Mouse (Mus musculus) 3134 (cell line): ENCODE results near the gene Cd5.

ENCODE experiments used
- DNase-seq: peaks from one replicate; pipeline ENCODE4 v3.0.0-alpha.2; 2011; ENCODE audit warnings: low spot score; ENCODE audit not compliant: insufficient read length; ENCODE audit errors: extremely low read depth

Cd5 gene

GRCm38 (mm10) chr19:10759525-10759924, 20.7 kb upstream of the Cd5 start:
- DNase-seq, result no peak

- no peak for DNase-seq
These were observed 19.9 kb upstream of the Cd5 start for GRCm38 (mm10) chr19:10758708-10759107.

- no peak for DNase-seq
These were observed 18.7 kb upstream of the Cd5 start for GRCm38 (mm10) chr19:10757526-10757925.

- DNase-seq, result no peak
These were observed 18.3 kb upstream of the Cd5 start for GRCm38 (mm10) chr19:10757125-10757524.

GRCm38 (mm10) chr19:10752646-10753045, 13.8 kb upstream of the Cd5 start:
- DNase-seq, result no peak

GRCm38 (mm10) chr19:10752106-10752505, 13.3 kb upstream of the Cd5 start:
- no peak for DNase-seq

GRCm38 (mm10) chr19:10751607-10752006, 12.8 kb upstream of the Cd5 start:
- DNase-seq, result no peak

DNA sequence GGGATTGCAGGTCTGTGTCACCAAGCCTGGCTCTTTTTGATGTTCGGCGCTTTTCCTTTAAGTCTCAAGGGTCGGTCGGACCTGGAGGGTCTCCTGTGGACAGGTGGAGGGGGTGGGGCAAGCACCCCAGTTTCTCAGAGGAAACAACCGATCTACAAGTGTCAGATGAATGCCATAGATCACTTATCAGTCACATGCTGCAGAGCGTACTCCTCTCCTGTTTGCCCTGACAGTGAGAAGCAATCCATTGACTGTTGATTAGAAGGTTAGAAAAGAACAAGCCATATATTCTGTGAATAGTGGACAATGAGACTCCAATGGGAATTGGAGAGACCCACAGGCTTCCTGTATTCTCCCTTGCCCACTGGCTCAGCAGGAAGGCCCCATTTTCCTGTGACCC, 11.4 kb upstream of the Cd5 start:
- DNase-seq, result no peak

GRCm38 (mm10) chr19:10749295-10749694, 10.5 kb upstream of the Cd5 start:
- DNase-seq, result no peak

- DNase-seq, result no peak
These were observed 9.8 kb upstream of the Cd5 start for GRCm38 (mm10) chr19:10748401-10749102.

GRCm38 (mm10) chr19:10747718-10748117, 8.9 kb upstream of the Cd5 start:
- DNase-seq, result peak; percentile 23

DNA sequence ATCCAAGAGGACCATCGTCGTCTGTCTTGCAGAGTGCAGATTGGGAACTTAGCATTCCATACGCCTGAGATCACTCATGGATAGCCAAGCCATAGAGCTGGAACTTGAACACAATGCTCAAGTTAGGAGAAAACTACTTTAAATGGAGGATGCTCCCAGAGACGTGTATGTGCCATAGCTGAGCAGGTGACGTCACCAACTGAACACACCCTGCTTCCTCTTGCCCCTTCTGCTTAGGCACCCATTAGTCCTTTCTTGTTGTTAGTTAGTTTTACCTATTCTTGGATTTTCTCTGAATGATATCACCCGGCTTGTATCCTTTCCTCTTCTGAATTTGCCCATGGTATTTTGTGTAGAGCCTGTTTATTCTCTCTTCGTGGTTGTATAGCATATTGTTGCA, 8.4 kb upstream of the Cd5 start:
- no peak for DNase-seq

- DNase-seq, result no peak
These were observed 3.8 kb upstream of the Cd5 start for GRCm38 (mm10) chr19:10742565-10742964.

- DNase-seq, result no peak
These were observed 3.3 kb upstream of the Cd5 start for GRCm38 (mm10) chr19:10742145-10742544.

DNA sequence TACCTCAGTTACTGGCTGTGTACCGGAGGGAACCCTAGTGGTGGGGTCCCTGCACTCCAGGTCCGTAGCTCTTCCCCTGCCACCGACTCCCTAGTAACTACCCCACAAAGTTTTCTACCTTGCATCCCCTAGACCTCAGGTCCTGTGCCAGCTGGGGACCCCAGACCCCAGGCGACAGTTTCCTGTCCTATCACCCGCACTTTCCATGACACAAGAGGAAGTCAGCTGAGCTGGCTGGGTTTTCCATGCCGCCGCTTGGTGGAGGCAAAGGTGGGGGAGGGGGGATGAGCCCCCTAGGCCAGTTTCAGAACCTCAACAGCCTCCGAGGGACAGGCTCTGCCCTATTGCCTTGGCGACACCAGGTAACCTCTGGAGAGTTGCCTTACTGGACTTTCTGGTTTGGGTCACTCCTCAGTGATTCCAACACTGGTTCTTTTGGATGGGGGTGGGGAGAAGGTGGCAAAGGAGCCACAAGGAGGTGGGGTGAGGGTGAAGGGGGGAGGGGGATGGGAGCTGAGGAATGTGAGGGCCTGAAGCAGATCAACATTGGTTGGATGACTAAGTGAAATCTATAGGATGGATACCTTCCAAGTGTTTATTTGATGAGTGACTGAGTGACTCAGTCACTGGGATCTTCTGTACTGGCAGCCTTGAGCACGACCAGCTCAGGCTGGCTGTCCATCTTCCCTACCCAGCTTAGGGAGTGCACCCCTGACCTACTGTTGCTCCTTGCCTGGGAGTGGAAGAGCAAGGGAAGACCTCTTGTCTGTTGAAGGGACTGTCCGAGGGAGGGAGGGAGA, 2.0 kb upstream of the Cd5 start:
- DNase-seq, result peak; percentile 21

DNA sequence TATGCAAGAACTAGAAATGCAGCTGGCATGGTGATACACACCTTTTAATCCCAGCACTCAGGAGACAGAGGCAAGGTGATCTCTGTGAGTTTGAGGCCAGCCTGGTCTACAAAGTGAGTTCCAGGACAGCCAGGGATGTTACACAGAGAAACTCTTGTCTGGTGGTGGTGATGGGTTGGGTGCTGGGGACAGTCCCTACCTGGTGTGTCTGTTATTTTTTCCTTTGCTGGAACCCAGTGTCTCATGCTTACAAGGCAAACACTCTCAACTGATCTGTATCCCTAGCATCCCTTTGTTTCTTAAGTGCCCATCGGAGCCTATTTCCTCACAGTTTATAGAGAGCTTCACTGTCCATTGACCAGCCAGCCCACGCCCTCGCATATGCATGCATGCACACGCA, 1.1 kb upstream of the Cd5 start:
- DNase-seq, result no peak

DNA sequence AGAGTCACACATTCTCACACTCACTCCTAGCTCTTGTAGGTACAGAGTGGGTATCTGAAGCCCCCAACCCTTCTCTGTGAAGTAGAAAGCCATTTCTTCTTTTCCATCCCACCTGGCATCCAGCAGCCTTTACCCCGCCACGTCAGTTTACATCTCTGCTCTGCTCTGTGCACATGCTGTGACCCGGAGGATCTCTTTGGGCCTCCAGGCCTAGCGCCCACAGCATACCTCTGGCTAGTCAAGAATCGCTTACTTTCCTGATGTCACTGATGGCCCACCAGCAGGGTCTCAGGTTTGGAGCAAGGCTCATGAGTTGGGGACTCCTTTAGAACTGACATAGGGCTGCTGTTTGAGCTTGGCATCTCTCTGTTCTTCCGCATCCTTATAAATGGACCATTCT, 764 bp downstream of the Cd5 start:
- no peak for DNase-seq

- no peak for DNase-seq
These were observed 2.9 kb downstream of the Cd5 start for GRCm38 (mm10) chr19:10735861-10736260.

GRCm38 (mm10) chr19:10735061-10735460, 3.7 kb downstream of the Cd5 start:
- no peak for DNase-seq

DNA sequence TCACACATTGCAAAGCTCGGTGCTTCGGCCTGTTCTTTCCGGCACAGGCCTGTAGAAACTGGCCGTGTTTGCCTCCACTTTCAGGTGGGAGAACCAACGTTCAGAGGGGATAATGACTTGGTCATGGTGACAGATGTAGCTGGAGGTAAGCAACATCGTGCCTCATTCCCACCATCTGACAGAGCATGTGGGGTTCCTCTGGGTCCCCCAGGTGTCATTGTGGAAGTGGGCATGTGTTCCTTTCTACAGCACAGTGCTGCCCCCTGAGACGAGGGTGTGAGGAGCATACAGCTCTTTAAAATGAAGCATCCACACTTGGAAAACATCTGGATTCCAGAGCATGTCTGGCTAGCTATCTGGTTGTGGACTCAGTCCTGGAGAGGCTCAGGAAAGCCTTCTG, 4.2 kb downstream of the Cd5 start:
- DNase-seq, result no peak

DNA sequence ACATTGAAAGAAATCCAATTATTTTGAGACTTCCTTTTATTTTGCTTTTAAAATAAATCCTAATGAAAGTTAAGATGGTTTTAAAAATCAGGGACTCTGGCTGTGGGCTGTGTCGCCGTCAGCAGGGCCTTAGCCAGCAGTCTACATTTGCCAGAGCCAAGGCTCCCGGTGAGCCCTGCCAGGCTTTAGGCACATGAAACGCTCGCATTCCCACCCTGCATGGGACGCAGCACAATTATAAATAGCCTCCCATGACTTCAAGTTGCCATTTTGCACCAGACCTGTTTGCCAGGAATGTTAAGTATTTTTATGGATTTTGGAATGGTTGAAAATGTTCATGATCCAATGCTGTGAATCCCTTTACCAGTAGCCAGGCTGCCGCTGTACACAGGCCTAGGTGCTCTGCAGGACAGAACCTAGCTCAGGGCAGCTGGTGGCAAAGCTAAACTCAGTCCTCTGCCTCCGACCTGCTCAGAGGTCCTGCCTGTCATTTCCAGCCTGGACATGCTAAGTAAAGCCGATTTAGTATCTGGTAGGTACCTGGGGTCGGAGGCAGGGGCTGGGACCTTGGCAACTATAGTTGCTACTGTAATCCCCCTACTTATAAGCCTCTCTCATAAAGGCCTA, 5.2 kb downstream of the Cd5 start:
- DNase-seq, result no peak

DNA sequence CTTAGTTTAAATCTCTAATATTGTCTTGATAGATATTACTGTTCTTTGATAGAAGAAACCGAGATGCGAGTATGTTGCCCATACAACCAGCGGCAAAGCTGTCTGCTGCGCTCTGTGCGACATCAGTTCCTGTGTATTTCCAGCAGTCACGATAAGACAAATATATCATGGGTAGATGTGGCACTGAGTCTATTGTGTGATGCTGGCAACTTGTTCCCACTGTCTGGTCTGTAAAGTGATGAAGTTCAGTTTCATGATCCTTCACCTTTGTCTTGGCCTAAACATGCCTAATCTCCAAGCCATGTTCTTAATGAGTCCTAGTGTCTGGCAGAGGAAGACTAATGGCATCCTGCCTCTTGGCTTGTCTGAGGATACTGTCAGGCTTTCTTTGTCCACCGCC, 6.1 kb downstream of the Cd5 start:
- DNase-seq, result no peak
